Mouse (Mus musculus) layer of hippocampus, postnatal 10 days (tissue): Measurements from ENCODE around the gene Itgav. TPM values are rescaled to one million over a fixed set of nuclear protein-coding genes. Genes with fewer than 3 reads are reported as not detected.

Experiments
- DNase-seq, 2 experiments: peaks; one replicate each; pipeline ENCODE4 v3.0.0; 2021; ENCODE audit warnings: low spot score in 2 of 2
- total RNA-seq, 2 experiments: library from RNA; stranded (reverse); gene quantifications; 2 replicates each; pipeline ENCODE4 v1.2.3; 2021

Gene Itgav
- total RNA-seq, 2 experiments from 2014 or later, result 50.4 to 52.3 TPM

DNA sequence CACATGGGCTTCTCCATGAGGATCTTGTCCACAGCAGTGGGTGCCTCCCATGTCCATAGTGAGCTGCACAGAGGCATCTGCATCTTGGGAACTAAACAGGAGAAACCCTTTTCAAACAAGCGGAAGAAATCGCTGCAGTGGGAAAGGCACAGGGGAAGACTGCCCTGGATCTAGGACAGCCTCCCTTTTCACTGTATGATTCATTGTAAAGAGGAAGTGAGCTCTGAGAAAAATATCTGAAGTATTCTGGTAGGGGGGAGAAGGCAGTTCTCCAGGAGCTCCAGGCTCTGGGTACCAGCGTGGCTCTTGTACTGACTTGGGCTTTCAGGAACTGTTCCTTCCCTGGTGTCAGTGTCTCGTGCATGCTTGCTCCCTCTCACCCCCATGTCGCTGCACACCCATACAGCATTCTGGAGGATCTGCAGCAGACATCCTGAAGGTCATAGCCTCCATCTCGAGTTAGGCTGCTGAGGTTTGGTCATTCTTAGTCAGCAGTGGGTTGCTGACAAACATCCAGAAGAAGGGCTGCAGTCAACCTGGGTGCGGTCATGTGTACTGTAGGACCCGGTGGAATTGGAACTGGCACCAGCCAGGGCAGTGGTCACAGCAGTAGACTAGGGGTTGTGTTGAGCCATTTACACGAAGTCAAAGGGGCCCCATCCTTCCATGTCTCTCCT lies 20.2 kb downstream of the Itgav start:
- DNase-seq, result no peak

DNA sequence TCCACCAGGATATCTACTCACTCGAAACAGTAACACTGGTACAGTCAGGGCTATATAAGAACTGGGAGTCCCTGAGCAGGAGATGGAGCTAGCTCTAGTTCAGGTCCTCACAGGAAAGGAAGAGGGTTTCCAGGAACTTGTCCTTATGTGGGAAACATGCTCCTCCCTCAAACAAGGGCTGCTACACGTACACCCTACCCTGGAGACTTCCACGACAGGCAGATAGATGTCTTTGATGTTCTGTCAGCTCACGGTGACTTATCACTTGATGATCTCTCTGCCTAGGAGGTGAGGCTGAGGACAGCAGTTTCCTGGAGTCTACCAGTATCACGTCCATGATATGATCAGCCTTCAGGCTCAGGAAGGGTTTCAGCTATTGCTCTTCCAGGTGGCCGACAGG lies 21.1 kb downstream of the Itgav start:
- DNase-seq, result no peak

DNA sequence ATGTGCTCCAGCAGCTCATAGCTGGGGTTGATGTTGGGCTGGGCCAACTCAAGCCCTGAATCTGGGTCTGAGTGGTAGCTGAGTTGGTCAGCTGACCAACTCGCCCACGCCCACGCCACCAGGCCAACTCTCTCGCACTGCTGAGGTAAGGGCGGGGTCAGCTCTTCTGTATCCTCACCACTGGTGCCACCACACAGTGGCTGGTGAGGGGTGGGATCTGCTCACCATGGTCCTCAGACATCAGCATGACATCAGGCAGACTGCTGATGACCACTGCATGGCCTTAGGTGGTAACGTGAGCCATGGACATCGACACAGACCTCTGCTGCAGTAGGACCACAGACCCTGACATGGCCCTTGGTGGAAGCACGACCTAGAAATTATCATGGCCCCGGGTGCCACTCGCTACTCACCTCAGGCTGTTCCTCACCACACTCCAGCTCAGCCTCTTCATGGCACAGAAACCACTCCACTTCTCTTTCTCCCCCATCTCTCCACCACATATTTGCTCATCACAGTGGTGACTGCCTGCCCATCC lies 24.5 kb downstream of the Itgav start:
- DNase-seq, result no peak

DNA sequence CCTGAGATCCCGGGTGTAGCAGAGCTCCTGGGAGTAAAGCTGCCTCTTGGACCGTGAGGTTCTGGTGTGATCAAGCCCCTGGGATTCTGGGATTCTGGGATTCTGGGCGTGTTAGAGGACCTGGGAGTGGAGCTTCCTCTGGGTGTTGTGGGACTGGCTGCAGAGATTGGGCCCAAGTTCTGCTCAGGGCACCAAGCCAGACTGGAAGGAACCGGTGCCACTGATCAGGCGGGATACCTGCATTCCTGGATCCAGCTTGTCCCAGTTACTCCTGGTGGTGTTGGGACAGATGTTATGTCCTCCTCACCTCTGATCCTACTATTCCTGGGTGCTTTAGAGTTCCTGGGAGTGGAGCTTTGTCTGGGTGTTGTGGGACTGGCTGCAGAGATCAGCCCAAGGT lies 28.8 kb downstream of the Itgav start:
- no peak for DNase-seq

DNA sequence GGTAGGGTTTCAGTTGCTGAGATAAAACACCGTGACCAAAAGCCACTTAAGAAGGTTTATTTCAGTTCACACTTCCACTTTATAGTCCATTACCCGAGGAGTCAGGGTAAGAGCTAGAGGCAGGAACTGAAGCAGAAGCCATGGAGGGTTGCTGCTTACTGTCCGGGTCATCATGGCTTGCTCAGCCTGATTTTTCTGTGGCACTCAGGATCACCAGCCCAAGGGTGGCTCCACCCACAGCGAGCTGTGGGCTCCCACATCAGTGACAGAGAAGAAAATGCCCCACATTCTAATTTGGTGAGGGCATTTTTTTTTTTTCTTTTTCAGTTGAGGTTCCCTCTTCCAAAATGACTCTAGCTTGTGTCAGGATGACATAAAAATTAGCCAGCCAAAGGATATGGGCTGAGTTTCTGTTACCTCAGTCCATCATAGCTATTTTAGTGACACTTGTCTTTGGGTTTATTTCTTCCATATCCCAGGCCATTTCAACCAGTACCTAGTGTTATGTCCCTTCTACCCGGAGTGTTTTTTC lies 30.2 kb downstream of the Itgav start:
- no peak for DNase-seq

DNA sequence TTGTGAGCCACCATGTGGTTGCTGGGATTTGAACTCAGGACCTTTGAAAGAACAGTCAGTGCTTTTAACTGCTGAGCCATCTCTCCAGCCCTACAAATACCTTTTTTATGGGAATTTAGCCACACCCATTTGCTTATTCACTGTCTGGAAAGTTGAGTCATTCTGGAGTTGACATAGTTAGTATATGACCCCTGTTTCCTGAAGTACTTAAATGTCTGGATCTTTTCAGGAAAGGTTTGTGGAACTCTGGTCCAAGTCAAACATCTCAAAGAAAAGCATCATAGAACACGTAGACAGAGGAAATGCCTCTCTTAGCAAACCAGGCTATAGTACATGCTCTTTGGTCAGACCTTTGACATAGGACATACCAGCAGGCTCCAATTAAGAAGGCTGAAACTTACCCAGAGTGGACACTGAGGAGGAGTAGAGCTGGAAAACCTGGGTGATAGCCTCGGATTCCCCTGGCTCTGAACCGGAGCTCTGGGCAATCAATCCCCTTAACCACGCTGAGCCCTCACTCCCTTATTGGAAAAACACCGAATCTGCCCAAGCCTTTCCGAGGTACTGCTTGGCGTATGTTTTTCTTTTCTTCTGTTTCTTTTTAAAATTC lies 34.5 kb downstream of the Itgav start:
- no peak for DNase-seq

DNA sequence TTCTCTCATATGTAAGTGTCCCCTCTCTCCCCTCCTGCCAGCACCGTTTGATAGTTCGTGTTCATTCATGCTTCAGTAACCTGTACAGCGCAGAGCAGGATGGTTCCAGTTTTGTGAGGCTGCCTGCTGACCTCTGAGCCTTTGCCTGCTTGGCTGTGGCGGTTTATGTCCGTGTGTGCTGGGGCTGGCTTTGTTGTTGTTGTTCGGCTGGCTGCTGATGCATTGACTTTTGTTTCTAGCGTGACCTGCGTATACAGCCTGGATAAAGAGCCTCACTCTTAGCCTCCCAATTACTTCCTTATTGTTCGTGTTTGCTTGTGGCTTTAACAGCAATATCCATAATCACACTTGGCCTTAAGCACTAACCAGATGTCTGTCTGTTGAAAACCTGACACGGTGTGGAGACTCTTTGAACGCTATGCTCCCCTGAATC lies 35.0 kb downstream of the Itgav start:
- DNase-seq, result no peak

DNA sequence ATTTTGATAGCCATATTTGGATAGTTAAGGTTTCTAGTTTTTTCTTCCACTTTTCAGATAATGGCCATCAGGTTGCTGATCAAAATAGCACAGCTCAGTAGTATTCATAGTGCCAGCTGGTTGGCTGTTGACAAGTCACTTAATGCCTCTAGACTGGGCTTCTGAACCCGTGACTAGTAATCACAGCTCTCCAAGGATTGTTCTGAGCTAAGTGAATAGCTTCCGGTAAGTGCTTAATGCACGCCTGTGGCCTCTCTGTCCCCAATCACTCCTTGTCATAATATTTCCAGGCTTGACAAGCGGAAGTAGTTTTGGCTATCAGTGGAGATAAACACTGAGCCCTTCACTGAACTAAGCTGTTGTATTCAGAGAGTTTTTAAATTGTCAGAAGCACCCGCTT lies 35.5 kb downstream of the Itgav start:
- no peak for DNase-seq

DNA sequence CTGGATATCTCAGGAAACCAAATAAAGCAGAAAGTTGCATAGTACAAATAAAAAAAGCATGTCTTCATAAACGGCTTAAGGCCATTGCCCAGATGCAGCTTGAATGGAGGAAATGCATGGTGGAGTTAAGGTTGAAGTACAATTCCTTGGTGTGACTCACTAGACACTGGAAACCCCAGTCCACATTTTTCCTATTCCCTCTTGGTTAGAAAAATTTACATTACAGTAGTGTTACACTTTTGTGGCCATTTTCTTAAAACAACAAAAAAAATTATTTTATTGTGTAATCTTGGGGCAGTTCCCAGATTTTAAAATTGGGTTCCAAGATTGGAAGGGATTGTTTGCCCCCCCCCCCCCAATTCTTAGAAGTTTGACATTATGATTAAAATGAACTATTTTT lies 35.9 kb downstream of the Itgav start:
- DNase-seq, result no peak

DNA sequence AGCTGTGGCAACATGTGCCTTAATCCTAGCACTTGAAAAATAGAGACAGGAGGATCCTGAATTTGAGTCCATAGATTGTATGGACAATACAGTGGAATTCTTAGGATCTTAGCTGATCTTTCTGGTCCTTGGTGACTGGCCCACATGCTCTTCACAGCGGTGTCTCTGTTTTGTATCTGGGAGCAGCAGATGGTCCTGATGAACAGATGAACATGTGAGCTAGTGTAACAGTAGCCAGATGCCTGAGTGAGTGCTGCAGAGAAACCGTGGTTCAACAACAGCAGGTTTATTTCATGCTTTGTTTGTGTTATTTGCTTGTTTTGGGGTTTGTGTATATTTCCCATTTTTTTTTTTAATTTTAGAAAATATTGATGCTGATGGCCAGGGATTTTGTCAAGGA lies 37.3 kb downstream of the Itgav start:
- peak in 1 of 2 experiments; percentile 21 for DNase-seq

DNA sequence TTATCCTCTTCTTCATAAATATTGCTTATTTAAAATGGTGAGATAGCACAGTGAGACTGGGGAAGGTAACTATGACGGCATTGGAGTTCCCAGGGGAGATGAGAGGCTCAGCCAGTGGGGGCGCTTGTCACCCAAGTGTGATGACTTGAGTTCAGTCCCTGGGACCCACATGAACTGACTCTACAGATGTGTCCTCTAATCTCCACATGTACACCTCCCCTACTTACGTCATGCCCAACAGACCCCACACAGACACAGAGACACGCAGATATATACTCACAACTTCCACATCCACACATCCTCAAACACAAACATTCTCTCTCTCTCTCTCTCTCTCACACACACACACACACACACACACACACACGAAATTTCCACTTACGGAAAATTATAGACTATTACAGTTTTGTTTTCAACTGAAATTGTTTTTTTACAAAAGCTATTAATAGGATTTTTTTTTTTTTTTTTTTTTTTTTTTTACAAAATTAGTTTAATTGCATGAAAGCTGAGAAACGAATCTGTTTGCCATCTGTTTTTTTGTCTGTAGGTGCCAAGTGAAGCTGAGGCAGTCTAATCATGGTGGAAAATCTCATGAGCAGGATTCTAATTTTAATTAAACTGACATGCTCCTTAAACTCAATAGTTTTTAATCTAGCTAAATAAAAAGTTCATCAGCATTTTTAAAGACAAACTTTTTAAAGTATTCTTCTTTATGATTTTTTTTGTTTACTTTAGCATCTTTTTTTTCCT lies 38.1 kb downstream of the Itgav start:
- DNase-seq, result peak in 1 of 2 experiments; percentile 28

DNA sequence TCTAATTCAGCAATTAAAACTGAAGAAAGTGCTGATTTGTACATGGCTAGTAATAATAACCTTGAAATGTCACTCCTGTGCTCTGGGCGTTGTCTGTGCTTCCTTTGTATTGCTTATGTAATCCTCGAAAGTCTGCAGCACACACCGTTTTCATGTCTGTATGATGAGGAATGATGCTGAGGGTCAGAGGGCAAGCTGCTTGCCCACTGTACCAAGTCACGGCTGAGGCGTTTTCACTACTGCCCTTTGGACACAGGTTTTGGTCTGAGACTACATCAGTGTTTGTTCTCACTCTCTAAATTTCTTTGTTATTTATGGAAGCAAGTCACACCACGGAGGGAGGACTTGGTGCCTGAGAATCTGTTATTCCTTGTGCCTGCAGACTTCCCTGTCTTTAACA lies 41.9 kb downstream of the Itgav start:
- no peak for DNase-seq

DNA sequence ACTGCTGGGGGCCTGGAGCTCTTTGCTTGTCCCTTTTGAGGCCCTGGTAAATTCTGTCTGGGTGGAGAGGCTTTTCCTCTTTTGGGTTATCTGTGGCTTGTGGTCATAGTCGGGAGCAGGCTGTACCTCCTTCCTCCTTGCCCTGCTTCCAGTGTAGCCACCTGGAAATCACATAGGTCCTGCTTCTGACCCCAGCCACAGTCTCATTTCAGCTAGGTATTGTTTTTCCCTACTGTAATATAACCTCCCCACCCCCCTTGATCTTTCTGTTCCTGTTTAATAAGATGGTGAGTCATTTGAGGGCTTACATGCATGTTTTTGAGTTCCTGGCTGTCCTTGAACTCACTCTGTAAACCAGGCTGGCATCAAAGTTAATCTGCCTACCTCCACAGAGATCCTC lies 42.7 kb downstream of the Itgav start:
- DNase-seq, result no peak

DNA sequence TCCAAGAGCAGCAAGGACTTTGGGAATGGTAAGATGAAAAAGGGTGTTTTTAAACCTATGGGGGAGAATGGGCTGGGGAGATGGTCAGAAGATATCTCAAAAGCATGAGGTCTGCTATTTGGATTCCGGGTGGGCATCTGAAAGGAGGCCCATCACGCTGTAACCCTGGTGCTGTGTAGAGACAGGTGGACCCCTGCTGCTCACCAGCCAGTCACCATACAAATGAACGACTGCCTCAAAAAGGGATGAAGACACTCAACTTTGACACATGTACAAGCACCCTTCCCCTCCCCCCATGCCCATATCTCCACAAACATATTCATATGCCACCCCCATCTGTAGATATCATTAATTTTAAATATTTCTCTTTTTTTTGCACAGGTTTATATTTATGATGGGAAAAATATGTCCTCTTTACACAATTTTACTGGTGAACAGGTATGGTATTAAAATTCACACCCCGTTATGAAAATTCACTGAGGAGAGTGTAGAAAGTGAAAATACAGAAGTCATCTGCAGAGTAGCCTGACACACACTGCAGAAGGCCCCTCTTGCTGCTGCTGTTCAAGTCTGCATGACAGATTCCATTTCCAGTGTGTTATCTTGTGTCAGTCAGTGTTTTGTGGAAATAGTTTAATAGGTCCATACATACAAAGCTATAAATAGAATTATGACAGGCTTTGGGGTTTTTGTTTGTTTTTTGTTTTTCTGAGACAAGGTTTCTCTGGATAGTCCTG lies 44.3 kb downstream of the Itgav start:
- no peak for DNase-seq

DNA sequence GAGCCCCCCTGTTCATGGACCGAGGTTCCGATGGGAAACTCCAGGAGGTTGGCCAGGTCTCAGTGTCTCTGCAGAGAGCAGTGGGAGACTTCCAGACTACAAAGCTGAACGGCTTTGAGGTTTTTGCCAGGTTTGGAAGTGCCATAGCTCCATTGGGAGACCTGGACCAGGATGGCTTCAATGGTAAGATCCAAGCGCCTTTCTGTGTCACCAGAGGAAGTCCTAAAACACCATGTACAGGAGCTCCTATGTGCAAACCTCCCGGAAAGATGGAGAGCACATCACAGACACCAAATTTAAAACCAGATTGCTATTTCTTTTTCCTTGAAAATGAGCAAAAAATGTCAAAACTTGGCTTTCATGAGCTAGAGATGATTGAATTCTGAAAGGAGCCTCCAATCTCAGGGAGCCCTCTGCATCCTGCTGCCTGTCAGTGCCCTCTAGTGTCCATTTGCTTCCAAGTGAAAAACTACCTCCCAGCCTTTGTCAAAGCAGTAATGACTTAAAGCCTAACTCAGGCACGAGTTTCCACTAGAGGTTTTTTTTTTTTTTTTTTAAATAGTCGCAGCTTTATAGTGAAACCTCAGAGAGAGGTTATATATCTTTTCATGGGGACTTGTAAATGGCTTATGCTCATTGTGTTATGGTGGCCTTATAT lies 47.1 kb downstream of the Itgav start:
- peak; percentile 63 to 72 for DNase-seq

DNA sequence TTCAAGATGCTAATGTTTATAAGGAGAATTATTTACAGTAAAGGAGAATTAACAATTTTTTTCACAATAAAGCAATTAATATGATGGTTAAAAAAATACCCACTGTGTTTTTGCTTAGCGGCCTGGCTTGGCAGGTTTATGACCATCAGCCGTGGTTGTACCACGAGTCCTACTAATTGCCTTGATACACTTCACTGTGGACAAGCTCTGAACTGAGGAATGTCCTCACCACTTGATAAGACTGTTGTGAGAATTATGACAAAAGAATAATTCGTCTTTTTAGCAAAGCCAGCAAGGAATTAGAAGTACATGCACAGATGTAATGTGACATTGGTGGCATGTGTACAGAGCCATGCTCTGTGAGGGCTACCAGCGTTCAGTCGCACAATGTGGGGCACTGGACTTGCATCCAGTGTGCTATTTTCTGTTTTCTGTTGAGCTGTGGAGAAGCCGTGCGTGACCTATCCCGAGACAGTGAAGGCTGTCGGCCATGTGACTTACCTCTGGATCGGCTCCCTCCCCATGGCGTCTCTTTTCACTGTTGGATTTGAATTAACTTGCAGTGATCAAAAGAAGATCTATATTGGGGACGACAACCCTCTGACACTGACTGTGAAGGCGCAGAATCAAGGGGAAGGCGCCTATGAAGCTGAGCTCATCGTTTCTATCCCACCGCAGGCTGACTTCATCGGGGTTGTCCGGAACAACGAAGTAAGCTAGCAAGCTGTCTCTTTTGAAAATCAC lies 67.3 kb downstream of the Itgav start:
- DNase-seq, result no peak

DNA sequence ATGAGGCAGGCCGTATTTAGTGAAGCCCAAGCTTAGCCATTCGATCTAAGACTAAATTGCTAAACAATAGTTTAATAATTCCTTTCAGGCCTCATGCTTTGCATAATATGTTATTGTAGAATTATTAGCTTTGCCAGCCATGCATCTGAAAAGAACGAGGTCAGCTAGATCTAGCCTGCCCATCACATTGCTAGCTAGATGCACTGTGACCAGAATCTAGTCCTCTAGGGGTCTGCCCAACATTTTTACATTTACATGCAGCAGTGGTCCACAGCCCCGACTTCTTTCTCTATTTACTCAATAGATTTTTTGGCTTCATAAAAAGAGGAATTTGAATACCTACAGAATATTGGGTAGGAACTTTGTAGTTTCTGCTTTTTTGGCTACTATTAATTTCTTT lies 67.9 kb downstream of the Itgav start:
- DNase-seq, result no peak

DNA sequence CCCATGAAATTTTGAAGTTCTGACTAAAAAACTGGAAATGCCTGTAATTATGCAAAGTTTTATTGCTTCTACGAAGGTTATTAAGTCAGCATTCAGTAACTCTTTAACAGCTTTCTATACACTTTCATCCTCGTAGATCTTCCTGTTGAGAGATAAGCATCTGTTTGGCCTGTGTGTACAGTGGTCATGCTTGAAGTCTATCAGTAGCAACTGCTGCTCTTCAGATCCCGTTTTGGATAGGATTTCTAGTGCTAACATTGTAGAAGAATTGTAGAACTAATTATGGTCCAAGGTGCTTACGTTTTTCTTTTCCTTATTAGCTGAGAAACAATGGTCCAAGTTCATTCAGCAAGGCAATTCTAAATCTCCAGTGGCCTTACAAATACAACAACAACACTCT lies 71.6 kb downstream of the Itgav start:
- DNase-seq, result no peak

DNA sequence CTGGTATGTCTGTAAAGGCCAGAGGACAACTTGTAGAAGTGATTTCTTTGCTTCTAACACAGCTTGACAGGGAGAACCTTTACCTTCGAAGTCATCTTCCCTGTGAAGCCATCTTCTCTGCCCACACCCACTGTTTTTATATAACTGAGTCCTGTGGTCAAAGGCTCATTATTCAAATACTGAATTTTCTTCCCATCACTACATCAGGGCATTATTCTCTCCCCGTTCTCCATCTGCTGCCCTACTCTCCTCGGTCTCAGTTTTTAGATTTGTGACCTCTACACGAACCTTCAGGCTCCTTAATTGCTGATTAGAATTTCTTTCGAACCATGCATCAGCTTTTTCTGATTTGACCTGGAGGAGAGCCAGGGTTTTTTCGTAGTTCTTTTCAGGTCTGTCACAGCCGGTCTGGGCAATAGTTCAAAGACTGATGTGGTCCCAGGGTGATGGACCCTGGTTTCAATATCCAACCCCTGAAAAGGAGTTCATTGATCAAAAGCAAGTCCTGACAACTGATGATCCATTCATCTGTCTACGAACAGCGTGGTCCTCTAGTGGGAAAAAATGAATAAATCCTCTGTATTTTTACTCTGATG lies 73.8 kb downstream of the Itgav start:
- DNase-seq, result no peak
